Mouse (Mus musculus) kidney, postnatal 4 days (tissue): Measurements from ENCODE around the gene Med13.

Experiments
- DNase-seq, 2 experiments: peaks; one replicate each; pipeline ENCODE4 v3.0.0; 2021; ENCODE audit warnings: mixed read lengths in 2 of 2

Gene Med13

GRCm38 (mm10) chr11:86285729-86286128, 71.7 kb downstream of the Med13 start:
- DNase-seq, result no peak

GRCm38 (mm10) chr11:86278442-86279102, 78.8 kb downstream of the Med13 start:
- no peak for DNase-seq

- peak; percentile 97 for DNase-seq
Observed at GRCm38 (mm10) chr11:86257460-86258076, 99.8 kb downstream of the Med13 start, which contains the start of gene Ints2. Gene Ints2 (minus strand): TSS chr11:86257575.

- no peak for DNase-seq
Observed at GRCm38 (mm10) chr11:86257054-86257453, 100.3 kb downstream of the Med13 start.

- no peak for DNase-seq
Observed at GRCm38 (mm10) chr11:86253342-86253741, 104.1 kb downstream of the Med13 start.

GRCm38 (mm10) chr11:86232446-86232845, 125.0 kb downstream of the Med13 start:
- DNase-seq, result peak; percentile 10 to 35

- peak; percentile 6 to 28 for DNase-seq
Observed at GRCm38 (mm10) chr11:86231781-86232350, 125.5 kb downstream of the Med13 start.

GRCm38 (mm10) chr11:86226646-86227180, 130.7 kb downstream of the Med13 start:
- no peak for DNase-seq

GRCm38 (mm10) chr11:86225761-86226160, 131.6 kb downstream of the Med13 start:
- DNase-seq, result no peak
